Mouse (Mus musculus) adrenal gland, postnatal 10 days (tissue): Measurements from ENCODE around the gene Lrrc25. TPM values are rescaled to one million over a fixed set of nuclear protein-coding genes. Genes with fewer than 3 reads are reported as not detected.

ENCODE experiments used
- total RNA-seq, 2 experiments: library from RNA; stranded (reverse); gene quantifications; 2 replicates each; pipeline ENCODE4 v1.2.3; 2021

Lrrc25 gene
- total RNA-seq, 2 experiments from 2014 or later: 3.3 to 3.6 TPM

Other genes with a start within 250 kb of the Lrrc25 start
- gene Comp, start 242.6 kb upstream of the Lrrc25 start, total RNA-seq: 1 to 10 TPM in 1 of 2 experiments, under 1 TPM in 1; 0.97 to 2.0 TPM
- gene Crtc1, start 176.6 kb upstream of the Lrrc25 start, total RNA-seq: 10 to 100 TPM; 14.1 to 19.4 TPM
- 10 to 100 TPM; 14.0 to 15.1 TPM for gene Klhl26, start 139.2 kb upstream of the Lrrc25 start, total RNA-seq
- 1 to 10 TPM; 2.9 to 4.5 TPM for gene Tmem59l, start 128.8 kb upstream of the Lrrc25 start, total RNA-seq
- gene Crlf1, start 123.0 kb upstream of the Lrrc25 start, total RNA-seq: under 1 TPM; 0.21 to 0.42 TPM
- gene Rex1bd, start 109.4 kb upstream of the Lrrc25 start, total RNA-seq: 100 to 1,000 TPM; 121 to 130 TPM
- 1,000 to 10,000 TPM; 1,751 to 1,916 TPM for gene Uba52, start 105.4 kb upstream of the Lrrc25 start, total RNA-seq
- gene Fkbp8, start 88.4 kb upstream of the Lrrc25 start, total RNA-seq: 100 to 1,000 TPM; 226 to 250 TPM
- 10 to 100 TPM; 84.0 to 97.4 TPM for gene Kxd1, start 88.2 kb upstream of the Lrrc25 start, total RNA-seq
- gene Ell, start 76.7 kb upstream of the Lrrc25 start, total RNA-seq: 10 to 100 TPM; 22.2 to 26.3 TPM
- 10 to 100 TPM; 59.4 to 59.8 TPM for gene Isyna1, start 21.8 kb upstream of the Lrrc25 start, total RNA-seq
- gene Ssbp4, start 7.3 kb upstream of the Lrrc25 start, total RNA-seq: 10 to 100 TPM; 92.0 to 96.9 TPM
- 1 to 10 TPM in 1 of 2 experiments, under 1 TPM in 1; 0.79 to 1.7 TPM for gene Gdf15, start 16.3 kb downstream of the Lrrc25 start, total RNA-seq
- gene Pgpep1, start 44.2 kb downstream of the Lrrc25 start, total RNA-seq: 10 to 100 TPM; 65.7 to 80.6 TPM
- 10 to 100 TPM; 91.5 to 94.7 TPM for gene Lsm4, start 57.1 kb downstream of the Lrrc25 start, total RNA-seq
- gene Jund, start 82.8 kb downstream of the Lrrc25 start, total RNA-seq: 100 to 1,000 TPM; 149 to 185 TPM
- gene Iqcn, start 87.3 kb downstream of the Lrrc25 start, total RNA-seq: under 1 TPM; 0.15 to 0.30 TPM
- not detected for gene Gm3336, start 102.4 kb downstream of the Lrrc25 start, total RNA-seq
- gene Pde4c, start 107.6 kb downstream of the Lrrc25 start, total RNA-seq: 1 to 10 TPM; 2.4 to 2.8 TPM
- 10 to 100 TPM; 53.3 to 53.9 TPM for gene Rab3a, start 138.5 kb downstream of the Lrrc25 start, total RNA-seq
- gene Mpv17l2, start 144.8 kb downstream of the Lrrc25 start, total RNA-seq: 100 to 1,000 TPM in 1 of 2 experiments, 10 to 100 TPM in 1; 92.9 to 106 TPM
- gene Pik3r2, start 160.6 kb downstream of the Lrrc25 start, total RNA-seq: 10 to 100 TPM; 37.7 to 46.4 TPM
- gene Mast3, start 188.9 kb downstream of the Lrrc25 start, total RNA-seq: 10 to 100 TPM; 17.7 to 22.8 TPM
- under 1 TPM; 0.67 to 0.87 TPM for gene Il12rb1, start 192.3 kb downstream of the Lrrc25 start, total RNA-seq
- 10 to 100 TPM; 11.2 to 13.8 TPM for gene Arrdc2, start 223.6 kb downstream of the Lrrc25 start, total RNA-seq
- gene Kcnn1, start 247.1 kb downstream of the Lrrc25 start, total RNA-seq: 1 to 10 TPM; 3.0 to 3.1 TPM